Mouse (Mus musculus): ENCODE measurements around the gene Gm648.

- no peak for TF ChIP-seq ZC3H11A (IDR thresholded peaks at IDR 0.05; ENCODE audit: borderline replicate concordance, low read depth, low read length)
- TF ChIP-seq ZNF384 (IDR thresholded peaks at IDR 0.05; ENCODE audit: low read depth, low read length) = no peak
- TF ChIP-seq CHD2 (IDR thresholded peaks at IDR 0.05; ENCODE audit: low read depth, low read length) = no peak
- TF ChIP-seq MAFK (IDR thresholded peaks at IDR 0.05; ENCODE audit: insufficient read depth, low read depth, low read length) = no peak
- no peak for TF ChIP-seq HCFC1 (IDR thresholded peaks at IDR 0.05; ENCODE audit: borderline replicate concordance, insufficient read depth, low read length)
These were observed 12.2 kb downstream of the Gm648 start for GRCm38 (mm10) chrX:56537162-56537561.
